Mouse (Mus musculus): ENCODE results near the gene D8Ertd738e. TPM values are rescaled to one million over a fixed set of nuclear protein-coding genes. Genes with fewer than 3 reads are reported as not detected.

Gene D8Ertd738e
- polyA plus RNA-seq, 1 experiment from 2014 or later: 225 TPM

DNA sequence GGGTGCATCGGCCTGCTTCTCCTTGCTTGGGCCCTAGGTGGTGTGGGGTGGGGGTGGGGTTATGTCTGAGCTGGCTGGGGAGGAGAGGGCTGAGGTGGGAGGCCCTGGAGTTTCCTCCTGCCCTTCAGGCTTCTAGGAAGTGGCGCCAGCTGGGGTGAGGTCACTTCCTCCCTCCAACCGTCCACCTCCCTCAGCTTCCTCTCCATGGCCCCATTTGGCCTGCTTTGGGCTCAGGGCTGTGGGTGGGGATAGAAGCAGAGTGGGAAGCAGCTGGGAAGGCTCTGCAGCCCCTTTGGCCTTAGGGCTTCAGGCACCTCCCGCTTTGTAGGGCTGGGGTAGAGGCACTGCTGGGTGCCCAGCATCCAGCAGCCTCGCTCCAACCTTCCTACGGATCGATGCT lies 41.7 kb downstream of the D8Ertd738e start:
- no peak overlapping the region for H3K4me2 ChIP-seq
- 0 out of 2 replicates have a peak overlapping the region, but pooled peaks have one; percentile 48 for H3K27ac ChIP-seq
- 66% methylated on average over 7 of the region's 7 CpGs for WGBS
- H3K27me3 ChIP-seq (replicated peaks): no peaks in the 10 kb centered on the region
- no peak overlapping the region for H3K4me3 ChIP-seq
- H3K9me3 ChIP-seq: no peaks in the 10 kb centered on the region
- ATAC-seq (replicated peaks): no peak
- H3K9ac ChIP-seq: no peak overlapping the region
- H3K4me1 ChIP-seq: peaks cover 36% of the 10 kb centered on the region
- peaks cover 19% of the 10 kb centered on the region; the same call in 1 of the 2 replicates for H3K36me3 ChIP-seq (replicated peaks)

DNA sequence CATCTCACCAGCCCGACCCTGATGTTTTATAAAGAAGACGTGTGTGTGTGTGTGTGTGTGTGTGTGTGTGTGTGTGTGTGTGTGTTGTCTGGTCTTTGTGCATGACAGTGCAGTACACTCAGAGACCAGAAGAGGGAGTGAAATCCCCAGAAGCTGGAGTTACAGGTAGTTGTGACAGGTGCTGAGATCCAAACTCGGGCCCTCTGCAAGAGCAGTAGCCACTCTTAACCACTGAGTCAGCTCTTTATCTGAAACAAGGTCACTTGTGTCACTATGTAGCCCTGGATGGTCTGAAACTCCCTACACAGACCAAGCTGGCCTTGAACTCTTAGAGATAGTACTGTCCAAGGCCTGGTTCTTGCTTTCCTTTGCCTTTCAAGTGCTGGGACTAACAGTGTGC lies 42.9 kb downstream of the D8Ertd738e start:
- WGBS: 92% methylated on average over 3 of the region's 3 CpGs
- Histone ChIP-seq H3K9ac (no peak overlapping the region), H3K9me3 (no peaks in the 10 kb centered on the region), H3K27me3 (replicated peaks) (no peaks in the 10 kb centered on the region; the same call in 1 of the 2 replicates), H3K4me3 (no peak overlapping the region), H3K4me2 (no peak overlapping the region), H3K4me1 (peaks cover 36% of the 10 kb centered on the region), H3K27ac (no peak overlapping the region), H3K36me3 (replicated peaks) (peaks cover 8% of the 10 kb centered on the region; the same call in 1 of the 2 replicates)
- no peak for ATAC-seq (replicated peaks)

DNA sequence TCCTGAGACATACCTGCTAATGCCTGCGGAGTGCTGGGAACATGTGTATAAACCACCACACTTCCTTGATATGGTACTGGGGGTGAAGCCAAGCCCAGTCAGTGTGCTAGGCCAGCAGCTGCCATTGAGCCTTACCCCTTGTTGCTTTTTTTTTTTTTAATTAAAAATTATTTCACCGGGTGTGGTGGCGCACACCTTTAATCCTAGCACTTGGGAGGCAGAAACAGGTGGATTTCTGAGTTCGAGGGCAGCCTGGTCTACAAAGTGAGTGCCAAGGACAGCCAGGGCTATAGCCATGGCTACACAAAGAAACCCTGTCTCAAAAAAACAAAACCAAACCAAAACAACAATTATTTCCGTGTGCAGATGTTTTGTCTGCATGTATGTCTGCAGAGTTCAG lies 44.4 kb downstream of the D8Ertd738e start:
- no peak overlapping the region for H3K9ac ChIP-seq
- WGBS: 90% methylated on average over 5 of the region's 5 CpGs
- H3K9me3 ChIP-seq: no peaks in the 10 kb centered on the region
- H3K36me3 ChIP-seq (replicated peaks): no peaks in the 10 kb centered on the region
- ATAC-seq (replicated peaks): no peak
- no peak overlapping the region for H3K4me2 ChIP-seq
- H3K4me3 ChIP-seq: no peak overlapping the region
- H3K27me3 ChIP-seq (replicated peaks): peaks cover 15% of the 10 kb centered on the region
- no peak overlapping the region for H3K27ac ChIP-seq
- peaks cover 44% of the 10 kb centered on the region for H3K4me1 ChIP-seq

DNA sequence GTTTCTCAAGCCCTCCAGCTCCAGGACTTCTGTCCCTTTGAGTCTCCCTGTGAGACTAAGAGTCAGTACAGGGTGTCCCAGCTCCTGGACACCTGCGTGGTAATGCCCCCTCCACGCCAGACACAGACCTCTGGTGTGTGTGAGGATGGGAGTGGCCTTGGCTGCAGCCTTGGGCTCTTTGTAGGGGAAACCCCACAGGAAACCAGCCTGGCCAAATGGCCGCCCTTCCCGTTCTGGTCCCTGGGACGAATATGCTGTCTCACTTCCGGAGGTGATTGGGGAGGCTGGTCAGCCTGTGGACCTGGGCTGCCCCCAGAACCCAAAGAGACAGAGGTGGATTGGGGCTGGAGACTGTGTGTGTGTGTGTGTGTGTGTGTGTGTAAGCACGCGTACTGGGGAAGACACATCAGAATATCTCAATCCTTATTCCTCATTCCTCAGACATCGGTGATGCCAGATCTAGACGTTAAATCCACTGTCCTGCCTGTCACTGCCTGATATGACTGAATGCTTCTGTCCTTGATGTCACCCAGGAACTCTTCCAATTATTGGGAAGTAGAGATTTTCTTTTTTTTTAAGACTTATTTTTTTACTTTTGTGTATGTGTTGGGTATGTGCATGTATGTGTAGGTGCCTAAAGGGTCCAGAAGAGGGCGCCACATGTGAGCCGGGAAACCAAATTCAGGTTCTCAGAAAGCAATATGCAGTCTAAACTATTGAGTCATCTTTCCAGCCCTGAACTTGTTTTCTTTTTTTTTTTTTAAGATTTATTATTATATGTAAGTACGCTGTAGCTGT lies 45.3 kb downstream of the D8Ertd738e start:
- H3K4me3 ChIP-seq: peak overlapping the region; percentile 34
- H3K9me3 ChIP-seq: no peaks in the 10 kb centered on the region
- WGBS: 62% methylated on average over 13 of the region's 13 CpGs
- H3K9ac ChIP-seq: peak overlapping the region; percentile 47
- no peaks in the 10 kb centered on the region for H3K36me3 ChIP-seq (replicated peaks)
- H3K4me2 ChIP-seq: peak overlapping the region; percentile 62
- peaks cover 16% of the 10 kb centered on the region for H3K27me3 ChIP-seq (replicated peaks)
- H3K27ac ChIP-seq: peak overlapping the region; percentile 73
- no peak for ATAC-seq (replicated peaks)
- H3K4me1 ChIP-seq: peaks cover 42% of the 10 kb centered on the region

DNA sequence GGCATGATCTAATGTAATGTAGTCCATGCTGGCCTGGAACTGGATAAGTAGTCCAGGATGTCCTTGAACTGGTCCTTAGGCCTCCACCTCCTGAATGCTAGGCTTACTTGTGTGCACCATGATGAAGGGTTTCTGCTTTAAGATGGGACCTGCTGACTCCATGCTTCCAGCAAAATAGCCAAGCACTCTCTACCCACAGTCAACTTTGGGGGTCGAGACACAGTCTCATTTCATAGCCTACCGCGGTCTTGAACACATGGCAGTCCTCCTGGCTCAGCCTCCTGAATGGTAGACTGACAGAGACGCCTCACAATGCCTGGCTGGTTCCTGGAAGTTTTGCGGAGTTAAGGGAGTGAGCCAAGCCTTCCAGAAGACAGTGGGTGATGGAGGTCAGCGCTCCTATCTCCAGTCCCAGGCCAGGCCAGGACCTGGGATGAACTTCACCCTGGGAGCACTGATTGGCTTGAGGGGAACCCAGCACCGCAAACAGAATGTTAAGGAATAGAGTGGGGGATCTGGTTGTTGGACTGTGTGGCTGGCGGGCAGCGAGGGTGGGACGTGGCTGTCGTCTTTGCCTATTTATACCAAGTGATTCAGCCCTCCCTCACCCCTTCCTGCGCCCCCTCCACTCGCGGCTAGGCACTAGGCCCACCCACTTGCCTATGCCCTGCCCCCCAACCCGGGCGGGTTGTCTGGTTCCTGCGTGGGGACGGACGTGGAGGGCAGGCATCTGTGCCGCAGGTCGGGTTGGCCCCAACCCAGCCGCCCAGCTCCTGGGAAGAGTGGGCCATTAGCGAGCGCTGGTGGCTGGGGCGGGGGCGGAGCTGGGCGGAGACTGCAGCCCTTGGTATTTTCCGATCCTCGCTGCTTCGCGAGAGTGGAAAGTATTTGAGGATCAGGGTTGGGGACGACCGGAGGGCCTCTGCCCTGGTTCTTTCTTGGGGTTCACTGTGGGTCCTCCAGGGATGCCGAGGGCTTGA lies 46.3 kb downstream of the D8Ertd738e start:
- Histone ChIP-seq H3K4me3 (peak overlapping the region; percentile 34), H3K9me3 (no peaks in the 10 kb centered on the region), H3K36me3 (replicated peaks) (no peaks in the 10 kb centered on the region), H3K4me1 (peaks cover 40% of the 10 kb centered on the region), H3K27ac (peak overlapping the region; percentile 73), H3K27me3 (replicated peaks) (peaks cover 16% of the 10 kb centered on the region), H3K4me2 (peak overlapping the region; percentile 62), H3K9ac (peak overlapping the region; percentile 47)
- peak; percentile 22; the same call in 1 of the 2 replicates for ATAC-seq (replicated peaks)
- WGBS: 13% methylated on average over 34 of the region's 34 CpGs

DNA sequence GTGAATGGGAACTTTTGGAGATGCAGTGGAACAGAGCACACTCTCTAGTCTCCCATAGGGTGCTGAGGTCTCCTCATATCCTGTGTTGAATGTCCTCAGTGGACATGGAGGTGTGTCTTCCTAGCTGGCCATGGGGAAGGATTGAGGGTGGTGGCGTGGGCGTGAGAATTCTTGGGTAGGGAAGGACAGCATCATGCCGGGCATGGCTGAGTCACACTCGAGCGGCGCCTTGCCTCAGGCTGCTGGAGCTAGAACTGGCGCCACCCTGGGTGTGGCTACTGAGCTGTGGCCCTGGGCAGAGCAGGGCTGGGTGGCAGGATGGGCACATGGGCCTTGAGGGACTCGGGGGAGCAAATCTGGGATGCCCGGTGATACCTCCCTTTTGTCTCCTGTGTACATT lies 47.1 kb downstream of the D8Ertd738e start:
- H3K9me3 ChIP-seq: no peaks in the 10 kb centered on the region
- H3K4me2 ChIP-seq: peak overlapping the region; percentile 74; the same call in 1 of the 2 replicates
- ATAC-seq (replicated peaks): no peak
- H3K4me1 ChIP-seq: peaks cover 43% of the 10 kb centered on the region
- no peak overlapping the region for H3K9ac ChIP-seq
- H3K27ac ChIP-seq: no peak overlapping the region
- H3K36me3 ChIP-seq (replicated peaks): no peaks in the 10 kb centered on the region
- no peak overlapping the region for H3K4me3 ChIP-seq
- H3K27me3 ChIP-seq (replicated peaks): peaks cover 16% of the 10 kb centered on the region
- WGBS: 90% methylated on average over 9 of the region's 9 CpGs

DNA sequence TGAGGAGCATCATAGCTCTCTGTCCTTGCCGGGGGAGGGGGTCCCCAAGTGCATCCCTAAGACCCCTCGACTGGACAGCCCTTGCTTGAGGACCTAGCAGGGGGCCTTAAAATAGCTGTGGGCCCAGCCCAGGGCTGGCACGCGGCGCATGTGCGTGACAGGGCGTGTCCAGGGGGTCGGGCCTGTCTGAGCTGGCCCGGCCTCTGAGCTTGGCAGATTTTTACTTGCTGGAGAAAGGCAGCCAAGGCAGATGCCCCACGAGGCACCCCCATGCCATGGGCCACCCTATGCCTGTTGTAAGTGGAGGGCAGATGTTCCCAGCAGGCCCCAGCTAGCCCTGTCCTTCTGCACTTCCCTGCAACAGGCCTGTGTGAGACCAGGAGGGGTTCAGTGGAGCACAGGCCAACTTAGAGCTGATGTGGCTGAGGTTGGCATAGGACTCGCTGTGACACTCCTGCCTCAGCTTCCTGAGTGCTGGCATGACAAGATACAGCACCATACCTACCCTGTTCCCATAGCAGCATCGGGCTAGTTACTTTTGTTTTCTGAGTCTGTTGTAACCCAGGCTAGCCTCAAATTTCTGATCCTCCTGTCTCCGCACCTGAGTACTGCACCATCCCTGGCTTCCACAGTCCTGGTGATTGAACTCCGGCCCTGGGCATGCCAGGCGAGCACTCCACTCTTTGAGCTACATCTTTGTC lies 47.8 kb downstream of the D8Ertd738e start:
- 65% methylated on average over 15 of the region's 15 CpGs for WGBS
- H3K4me2 ChIP-seq: peak overlapping the region; percentile 74
- peaks cover 48% of the 10 kb centered on the region for H3K4me1 ChIP-seq
- peak overlapping the region; percentile 38 for H3K4me3 ChIP-seq
- ATAC-seq (replicated peaks): no peak
- H3K9me3 ChIP-seq: no peaks in the 10 kb centered on the region
- H3K36me3 ChIP-seq (replicated peaks): no peaks in the 10 kb centered on the region
- H3K9ac ChIP-seq: peak overlapping the region; percentile 48
- H3K27me3 ChIP-seq (replicated peaks): peaks cover 16% of the 10 kb centered on the region
- H3K27ac ChIP-seq: peak overlapping the region; percentile 43; the same call in 1 of the 2 replicates

DNA sequence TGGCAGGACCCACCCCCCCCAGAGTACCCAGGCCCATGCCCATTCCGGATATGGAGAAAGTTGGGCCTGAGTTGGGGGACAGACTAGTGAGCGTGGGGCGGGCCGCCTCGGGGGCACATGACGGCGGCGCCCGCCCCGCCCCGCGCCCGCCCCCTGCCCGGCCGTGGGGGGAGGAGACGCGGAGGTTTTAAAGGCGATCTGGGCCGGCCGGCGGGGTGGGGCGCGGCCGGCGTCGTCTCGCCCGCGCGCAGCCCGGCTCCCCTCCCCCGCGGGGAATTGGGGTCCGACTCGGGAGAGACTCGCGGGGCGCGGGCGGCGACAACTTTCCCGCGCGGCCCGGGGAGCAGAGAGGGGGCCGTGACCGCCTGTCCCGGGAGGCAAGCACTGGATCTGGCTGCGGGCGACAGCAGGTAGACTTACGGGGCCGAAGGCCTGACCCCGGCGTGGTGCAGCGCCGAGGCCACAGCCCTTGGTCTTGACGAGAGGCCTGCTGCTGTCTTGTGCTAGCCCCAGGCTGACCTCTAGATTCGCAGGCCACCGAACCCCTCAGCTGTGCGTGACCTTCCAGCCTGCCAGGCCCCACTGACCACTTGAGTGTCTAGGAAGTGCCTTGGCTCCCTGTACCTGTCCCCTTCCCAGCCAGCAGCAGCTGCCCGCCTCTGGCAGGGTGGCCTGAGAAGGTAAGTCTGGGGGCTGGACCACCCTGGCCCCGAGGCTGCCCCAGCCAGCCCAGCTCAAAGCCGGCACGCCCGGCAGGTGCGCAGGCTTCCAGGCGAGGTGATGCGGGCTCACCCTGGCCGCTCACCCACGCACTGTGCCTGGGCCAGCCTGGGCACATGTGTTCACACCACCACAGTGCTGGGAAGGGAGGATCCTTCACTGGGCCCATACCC lies 48.6 kb downstream of the D8Ertd738e start:
- peaks cover 48% of the 10 kb centered on the region for H3K4me1 ChIP-seq
- H3K27ac ChIP-seq: peak overlapping the region; percentile 43

DNA sequence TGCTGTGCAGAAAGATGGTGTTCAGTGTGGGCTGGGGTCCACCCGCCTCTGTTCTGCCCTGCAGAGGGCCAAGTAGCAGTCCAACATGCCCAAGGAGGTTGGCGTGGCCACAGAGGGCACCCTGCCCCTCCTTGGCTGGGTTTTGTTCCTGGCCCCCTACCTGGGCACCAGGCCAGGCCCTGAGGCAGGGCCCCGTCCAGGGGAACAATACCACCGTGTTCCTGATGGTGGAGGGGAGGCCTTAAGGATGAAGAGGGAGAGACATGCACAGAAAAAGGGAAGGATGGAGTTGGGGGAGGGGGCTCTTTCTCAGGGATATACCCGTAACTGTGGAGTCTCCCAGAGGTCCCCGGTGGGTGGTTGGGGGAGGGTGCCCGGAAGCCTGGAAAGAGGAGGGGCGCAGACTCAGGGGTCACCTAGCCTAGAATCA lies 49.4 kb downstream of the D8Ertd738e start:
- H3K27me3 ChIP-seq (replicated peaks): peaks cover 16% of the 10 kb centered on the region
- no peak overlapping the region for H3K4me3 ChIP-seq
- H3K4me1 ChIP-seq: peaks cover 48% of the 10 kb centered on the region
- no peak for ATAC-seq (replicated peaks)
- no peak overlapping the region for H3K9ac ChIP-seq
- H3K4me2 ChIP-seq: peak overlapping the region; percentile 74
- peak overlapping the region; percentile 43 for H3K27ac ChIP-seq
- 24% methylated on average over 8 of the region's 8 CpGs for WGBS
- H3K36me3 ChIP-seq (replicated peaks): no peaks in the 10 kb centered on the region
- H3K9me3 ChIP-seq: no peaks in the 10 kb centered on the region

More for the DNA sequence above, 48.6 kb downstream of the D8Ertd738e start:
- Histone ChIP-seq H3K36me3 (replicated peaks) (no peaks in the 10 kb centered on the region), H3K4me2 (peak overlapping the region; percentile 74), H3K4me3 (peak overlapping the region; percentile 38), H3K9me3 (no peaks in the 10 kb centered on the region), H3K9ac (peak overlapping the region; percentile 48), H3K27me3 (replicated peaks) (peaks cover 16% of the 10 kb centered on the region)
- whole genome bisulfite sequencing: 14% methylated on average over 37 of the region's 70 CpGs
- ATAC-seq (replicated peaks): 0 out of 2 replicates have a peak, but pooled peaks have one; percentile 6

DNA sequence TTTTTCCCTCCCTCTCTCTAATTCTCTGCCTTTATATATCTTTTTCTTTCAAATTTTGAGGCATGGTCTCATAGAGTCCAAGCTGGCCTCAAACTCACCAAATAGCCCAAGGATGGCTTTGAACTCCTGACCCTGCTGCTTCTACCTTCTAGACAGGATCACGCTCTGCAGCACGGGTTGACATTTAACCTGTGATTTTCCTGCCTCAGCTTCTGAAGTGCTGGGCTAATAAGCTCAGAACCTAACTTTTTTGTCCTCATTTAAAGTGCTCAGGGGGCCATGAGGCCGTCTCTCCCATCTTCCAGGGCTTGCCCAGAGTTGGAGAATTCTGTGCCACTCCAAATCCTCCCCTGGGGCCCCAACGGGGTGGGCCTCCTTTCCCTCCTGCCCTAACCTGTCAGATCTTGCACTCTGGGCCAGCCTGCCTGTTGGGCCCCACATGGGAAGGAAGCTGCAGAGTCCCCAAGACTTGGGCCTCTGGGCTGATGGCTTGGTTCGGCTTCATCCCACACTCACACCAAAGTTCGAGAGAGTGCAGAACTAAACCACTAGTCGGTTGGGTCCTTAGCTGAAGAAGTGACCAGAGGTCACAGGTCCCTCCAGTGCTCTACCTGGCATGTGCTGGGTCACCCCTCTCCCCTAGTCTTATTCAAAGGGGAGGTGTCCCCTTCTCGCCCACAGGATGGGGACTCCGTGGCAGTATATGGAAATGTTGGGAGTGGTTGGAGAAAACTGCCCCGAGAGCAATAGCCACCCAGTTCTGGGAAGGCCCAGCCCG lies 50.0 kb downstream of the D8Ertd738e start:
- H3K4me2 ChIP-seq: no peak overlapping the region
- peaks cover 48% of the 10 kb centered on the region for H3K4me1 ChIP-seq
- no peak overlapping the region for H3K9ac ChIP-seq
- WGBS: 57% methylated on average over 11 of the region's 11 CpGs
- no peak overlapping the region for H3K4me3 ChIP-seq
- H3K9me3 ChIP-seq: no peaks in the 10 kb centered on the region
- H3K27ac ChIP-seq: peak overlapping the region; percentile 43
- ATAC-seq (replicated peaks): no peak
- peaks cover 16% of the 10 kb centered on the region for H3K27me3 ChIP-seq (replicated peaks)
- H3K36me3 ChIP-seq (replicated peaks): no peaks in the 10 kb centered on the region

All from midbrain, embryonic 15.5 days (tissue).